Mouse (Mus musculus): ENCODE measurements around the gene Tmem240. TPM values are rescaled to one million over a fixed set of nuclear protein-coding genes. Genes with fewer than 3 reads are reported as not detected.

The Tmem240 gene
- polyA plus RNA-seq, 1 experiment from 2014 or later, result 0.84 TPM

DNA sequence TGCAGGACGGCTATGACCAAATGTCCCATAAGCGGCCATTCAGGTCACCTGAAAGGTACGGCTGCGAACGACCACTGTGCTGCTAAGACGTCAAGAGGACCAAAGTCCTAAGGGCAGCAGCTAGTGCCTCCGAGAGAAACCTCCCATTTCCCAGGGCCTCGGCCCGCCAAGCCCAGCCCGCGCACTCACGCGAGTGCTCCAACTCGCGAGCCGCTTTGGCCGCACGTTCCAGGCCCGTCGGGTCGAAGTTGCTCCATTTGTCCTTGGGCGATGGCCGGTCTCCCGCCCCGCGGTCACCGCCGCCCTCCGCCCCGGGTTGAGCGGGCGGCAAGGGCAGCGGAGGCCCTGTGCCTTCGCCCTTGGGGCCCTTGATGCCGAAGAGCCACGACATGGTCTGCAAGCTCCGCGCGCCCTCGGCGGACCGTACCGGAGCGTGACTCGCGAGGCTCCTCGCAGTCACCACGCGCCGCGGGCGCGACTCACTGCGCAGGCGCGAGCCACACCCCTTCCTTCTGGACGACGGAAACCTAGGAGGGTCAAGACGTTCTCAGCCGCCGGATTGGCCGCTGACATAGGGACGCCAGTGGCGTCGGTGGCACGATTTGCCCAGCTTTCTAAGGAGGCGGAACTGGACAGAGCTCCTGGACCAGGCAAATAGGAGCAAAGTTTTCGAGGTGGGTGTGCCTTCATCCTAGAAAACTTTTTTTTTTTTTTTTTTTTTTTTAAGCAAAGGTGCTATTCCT, 26.2 kb downstream of the Tmem240 start, which contains the start of gene Atad3a:
TSS of gene Atad3a (minus strand) at position 481 of the 743 bp plus-strand sequence.
- H3K27me3 ChIP-seq (replicated peaks), result no peaks in the 10 kb centered on the region
- H3K4me3 ChIP-seq (replicated peaks), result peak within 1 kb of the TSS; percentile 85
- no peaks in the 10 kb centered on the region for H3K9me3 ChIP-seq
- peaks cover 24% of the 10 kb centered on the region for H3K4me1 ChIP-seq (replicated peaks)
- peak within 1 kb of the TSS; percentile 89 for H3K4me2 ChIP-seq (replicated peaks)
- peaks cover 13% of the 10 kb centered on the region for H3K36me3 ChIP-seq
- ATAC-seq, result peak; percentile 98
- under 1% methylated on average over 68 of the region's 68 CpGs for WGBS
- H3K27ac ChIP-seq, result peak within 1 kb of the TSS; percentile 80
- peak within 1 kb of the TSS; percentile 87 for H3K9ac ChIP-seq

DNA sequence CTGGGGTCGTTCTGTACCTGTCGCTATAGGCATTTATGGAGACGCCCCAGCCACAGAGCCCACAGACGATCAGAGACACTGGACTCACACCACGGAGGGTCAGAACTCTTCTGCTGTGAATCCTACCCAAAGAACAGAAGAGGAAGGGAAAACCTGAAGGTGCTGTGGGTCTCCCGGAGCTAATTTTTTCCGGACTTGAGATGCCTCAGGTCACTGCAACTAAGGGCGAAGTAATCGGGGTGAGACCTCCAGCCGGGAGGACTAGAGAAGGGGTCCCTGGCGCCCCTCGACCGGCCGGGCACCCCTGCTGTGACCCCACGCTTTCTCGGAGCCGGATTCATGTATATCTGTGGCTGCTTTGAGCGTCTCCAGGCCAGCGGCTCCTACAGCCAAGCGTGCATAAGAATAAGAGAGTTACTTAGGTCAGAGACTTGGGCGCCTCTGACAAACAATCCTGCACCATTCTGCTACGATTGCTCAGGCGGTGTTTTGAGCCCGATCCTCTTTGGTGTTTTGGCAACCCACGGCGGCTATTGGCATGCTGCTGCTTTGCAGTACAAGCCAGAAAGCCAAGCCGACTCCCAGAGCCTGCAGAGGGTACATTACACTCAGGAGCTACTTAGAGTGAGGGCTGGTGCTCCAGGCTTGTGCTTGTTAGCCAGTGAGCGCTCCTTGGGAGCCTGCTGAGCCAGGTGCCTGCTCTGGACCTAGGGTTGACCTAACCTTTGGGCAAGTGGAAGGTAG, 26.9 kb downstream of the Tmem240 start:
- 3% methylated on average over 28 of the region's 28 CpGs for whole genome bisulfite sequencing
- peak; percentile 29 for ATAC-seq
- Histone ChIP-seq H3K4me1 (replicated peaks) (peaks cover 24% of the 10 kb centered on the region), H3K9me3 (no peaks in the 10 kb centered on the region), H3K9ac (peak overlapping the region; percentile 65), H3K4me3 (replicated peaks) (peak overlapping the region; percentile 85), H3K36me3 (peaks cover 6% of the 10 kb centered on the region), H3K4me2 (replicated peaks) (peak overlapping the region; percentile 89), H3K27me3 (replicated peaks) (no peaks in the 10 kb centered on the region), H3K27ac (peak overlapping the region; percentile 20; the same call in 1 of the 2 replicates)

GRCm38 (mm10) chr4:155762357-155762756, 27.8 kb downstream of the Tmem240 start:
- WGBS, result 93% methylated on average over 3 of the region's 3 CpGs
- Histone ChIP-seq H3K4me1 (replicated peaks) (peaks cover 24% of the 10 kb centered on the region), H3K27ac (no peak overlapping the region), H3K4me2 (replicated peaks) (no peak overlapping the region), H3K9me3 (no peaks in the 10 kb centered on the region), H3K27me3 (replicated peaks) (no peaks in the 10 kb centered on the region), H3K36me3 (peaks cover 2% of the 10 kb centered on the region; the same call in 1 of the 2 replicates), H3K9ac (no peak overlapping the region), H3K4me3 (replicated peaks) (no peak overlapping the region)
- ATAC-seq, result no peak

- ATAC-seq, result no peak
- H3K27ac ChIP-seq, result 0 out of 2 replicates have a peak overlapping the region, but pooled peaks have one; percentile 9
- peak overlapping the region; percentile 53 for H3K4me3 ChIP-seq (replicated peaks)
- H3K27me3 ChIP-seq (replicated peaks), result no peaks in the 10 kb centered on the region
- H3K9ac ChIP-seq, result peak overlapping the region; percentile 77
- 69% methylated on average over 5 of the region's 5 CpGs for WGBS
- H3K9me3 ChIP-seq, result no peaks in the 10 kb centered on the region
- H3K4me1 ChIP-seq (replicated peaks), result peaks cover 29% of the 10 kb centered on the region
- no peaks in the 10 kb centered on the region for H3K36me3 ChIP-seq
- H3K4me2 ChIP-seq (replicated peaks), result peak overlapping the region; percentile 88
Observed at GRCm38 (mm10) chr4:155769496-155769879, 34.9 kb downstream of the Tmem240 start.

DNA sequence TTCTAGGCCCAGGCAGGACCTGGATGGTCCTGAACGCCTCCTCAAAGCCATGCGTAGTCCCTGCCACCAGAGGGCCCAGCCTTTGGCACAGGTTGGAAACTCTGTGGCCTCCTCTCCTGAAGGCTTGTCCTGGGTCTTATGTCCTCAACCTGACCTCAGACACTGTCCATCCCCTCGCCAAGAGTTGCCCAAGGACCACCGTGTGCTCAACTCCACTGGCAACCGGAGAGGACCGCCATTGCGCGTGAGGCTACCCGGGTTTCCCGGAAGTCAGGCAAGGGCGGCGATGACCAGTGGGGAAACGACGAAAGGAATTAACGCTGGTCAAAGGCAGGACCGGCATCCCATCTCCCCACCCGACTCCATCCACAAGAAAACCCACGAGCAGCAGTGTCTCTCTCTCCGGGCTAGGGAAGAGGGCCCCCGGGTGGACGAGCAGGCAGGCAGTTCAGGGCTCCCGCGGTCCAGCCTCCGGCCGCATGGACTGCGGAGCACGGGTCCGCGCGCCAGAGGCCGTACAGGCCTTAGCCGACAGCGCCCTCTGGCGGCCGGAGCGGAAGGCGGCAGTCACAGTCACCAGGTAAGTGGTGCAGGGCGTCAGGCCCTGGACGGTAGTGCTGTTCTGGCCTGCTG, 35.4 kb downstream of the Tmem240 start:
- H3K4me1 ChIP-seq (replicated peaks), result peaks cover 31% of the 10 kb centered on the region
- peak overlapping the region; percentile 53 for H3K4me3 ChIP-seq (replicated peaks)
- whole genome bisulfite sequencing, result under 1% methylated on average over 39 of the region's 39 CpGs
- no peaks in the 10 kb centered on the region for H3K9me3 ChIP-seq
- H3K27ac ChIP-seq, result peak overlapping the region; percentile 60
- peak overlapping the region; percentile 77 for H3K9ac ChIP-seq
- no peaks in the 10 kb centered on the region for H3K36me3 ChIP-seq
- peak; percentile 92 for ATAC-seq
- H3K27me3 ChIP-seq (replicated peaks), result no peaks in the 10 kb centered on the region
- H3K4me2 ChIP-seq (replicated peaks), result peak overlapping the region; percentile 88

DNA sequence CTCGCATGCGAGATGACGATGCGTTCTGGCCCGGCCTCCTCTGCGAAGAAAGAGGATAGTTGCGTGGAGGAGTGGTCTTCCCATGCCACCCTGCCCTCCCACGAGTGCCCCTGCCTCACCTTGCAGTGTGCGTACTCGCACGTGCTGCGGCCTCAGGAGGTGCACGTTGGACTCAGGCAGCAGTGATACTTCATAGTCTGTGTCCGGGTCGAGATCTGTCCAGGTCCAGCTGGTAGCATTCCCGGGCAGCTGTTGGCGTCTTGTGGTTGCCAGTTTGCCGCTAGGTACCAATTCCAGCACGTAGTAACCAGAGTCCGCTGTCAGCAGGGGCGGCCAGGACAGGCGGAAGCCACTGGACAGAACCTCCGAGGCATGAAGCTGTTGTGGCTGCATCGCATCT, 36.0 kb downstream of the Tmem240 start:
- H3K27me3 ChIP-seq (replicated peaks), result no peaks in the 10 kb centered on the region
- peak; percentile 15; the same call in 1 of the 2 replicates for ATAC-seq
- H3K9me3 ChIP-seq, result no peaks in the 10 kb centered on the region
- peak overlapping the region; percentile 53 for H3K4me3 ChIP-seq (replicated peaks)
- WGBS, result 48% methylated on average over 24 of the region's 24 CpGs
- peak overlapping the region; percentile 77 for H3K9ac ChIP-seq
- no peaks in the 10 kb centered on the region for H3K36me3 ChIP-seq
- H3K4me1 ChIP-seq (replicated peaks), result peaks cover 38% of the 10 kb centered on the region
- H3K27ac ChIP-seq, result no peak overlapping the region
- peak overlapping the region; percentile 88 for H3K4me2 ChIP-seq (replicated peaks)

- Histone ChIP-seq H3K36me3 (no peaks in the 10 kb centered on the region), H3K4me1 (replicated peaks) (peaks cover 42% of the 10 kb centered on the region), H3K9me3 (no peaks in the 10 kb centered on the region), H3K4me3 (replicated peaks) (no peak overlapping the region), H3K9ac (no peak overlapping the region), H3K4me2 (replicated peaks) (peak overlapping the region; percentile 28), H3K27ac (no peak overlapping the region), H3K27me3 (replicated peaks) (no peaks in the 10 kb centered on the region)
- ATAC-seq, result no peak
- 84% methylated on average over 2 of the region's 2 CpGs for WGBS
Observed at GRCm38 (mm10) chr4:155771706-155772105, 37.1 kb downstream of the Tmem240 start.

- no peaks in the 10 kb centered on the region for H3K9me3 ChIP-seq
- H3K4me1 ChIP-seq (replicated peaks), result peaks cover 51% of the 10 kb centered on the region
- H3K27me3 ChIP-seq (replicated peaks), result no peaks in the 10 kb centered on the region
- no peak for ATAC-seq
- H3K9ac ChIP-seq, result no peak overlapping the region
- no peak overlapping the region for H3K27ac ChIP-seq
- H3K36me3 ChIP-seq, result no peaks in the 10 kb centered on the region
- 88% methylated on average over 13 of the region's 13 CpGs for WGBS
- no peak overlapping the region for H3K4me2 ChIP-seq (replicated peaks)
- H3K4me3 ChIP-seq (replicated peaks), result no peak overlapping the region
Observed at GRCm38 (mm10) chr4:155772786-155773185, 38.2 kb downstream of the Tmem240 start.

DNA sequence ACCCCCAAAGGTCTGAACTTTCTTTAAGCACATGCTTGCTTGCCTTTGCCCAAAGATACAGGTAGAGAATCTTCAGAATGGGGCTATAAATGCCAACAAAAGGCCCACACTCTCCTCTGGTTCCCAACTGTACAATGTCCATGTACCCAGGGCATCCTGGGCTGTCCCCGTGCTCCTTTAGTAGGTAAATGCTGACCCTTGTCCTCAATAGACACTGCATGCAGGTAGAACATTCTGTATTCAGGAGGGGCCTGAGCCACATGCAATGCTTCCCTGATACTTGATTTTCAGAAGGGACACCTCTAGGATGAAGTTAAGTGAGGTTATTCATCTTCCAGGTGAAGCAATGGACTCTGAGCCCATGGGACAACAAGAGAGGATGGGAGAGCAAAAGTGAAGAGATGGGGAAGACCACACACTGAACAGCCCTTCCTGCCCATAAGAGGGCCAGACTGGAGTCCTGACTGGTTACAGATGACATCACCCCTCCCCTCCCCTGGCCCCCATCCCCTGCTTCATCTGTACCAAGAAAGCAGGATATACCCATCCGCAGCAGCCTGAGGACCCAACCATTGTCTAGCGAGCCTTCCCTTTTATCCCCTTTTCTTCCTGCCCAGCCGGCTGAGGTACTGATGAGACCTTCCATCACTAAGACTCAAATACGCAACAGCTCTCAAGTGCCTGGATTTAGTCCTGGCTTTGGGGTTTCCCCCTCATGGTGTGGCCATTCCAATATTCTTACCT, 38.9 kb downstream of the Tmem240 start:
- H3K27ac ChIP-seq, result no peak overlapping the region
- WGBS, result 36% methylated on average over 5 of the region's 5 CpGs

GRCm38 (mm10) chr4:155774280-155774754, 39.7 kb downstream of the Tmem240 start, which contains the start of gene Vwa1:
Gene Vwa1, minus strand, starts transcription at chr4:155774698.
- under 1% methylated on average over 35 of the region's 35 CpGs for WGBS
- H3K27ac ChIP-seq, result peak within 1 kb of the TSS; percentile 37
- peak; percentile 79 for ATAC-seq
- peak within 1 kb of the TSS; percentile 50 for H3K9ac ChIP-seq
- H3K4me1 ChIP-seq (replicated peaks), result peaks cover 52% of the 10 kb centered on the region
- H3K27me3 ChIP-seq (replicated peaks), result no peaks in the 10 kb centered on the region
- H3K4me3 ChIP-seq (replicated peaks), result peak within 1 kb of the TSS; percentile 46
- no peaks in the 10 kb centered on the region for H3K36me3 ChIP-seq
- H3K9me3 ChIP-seq, result no peaks in the 10 kb centered on the region
- peak within 1 kb of the TSS; percentile 91 for H3K4me2 ChIP-seq (replicated peaks)

More for the DNA sequence above, 38.9 kb downstream of the Tmem240 start:
- Histone ChIP-seq H3K36me3 (no peaks in the 10 kb centered on the region), H3K4me2 (replicated peaks) (peak overlapping the region; percentile 91), H3K4me3 (replicated peaks) (peak overlapping the region; percentile 46), H3K27me3 (replicated peaks) (no peaks in the 10 kb centered on the region), H3K9me3 (no peaks in the 10 kb centered on the region), H3K9ac (peak overlapping the region; percentile 50; the same call in 1 of the 2 replicates), H3K4me1 (replicated peaks) (peaks cover 52% of the 10 kb centered on the region)
- ATAC-seq, result no peak

DNA sequence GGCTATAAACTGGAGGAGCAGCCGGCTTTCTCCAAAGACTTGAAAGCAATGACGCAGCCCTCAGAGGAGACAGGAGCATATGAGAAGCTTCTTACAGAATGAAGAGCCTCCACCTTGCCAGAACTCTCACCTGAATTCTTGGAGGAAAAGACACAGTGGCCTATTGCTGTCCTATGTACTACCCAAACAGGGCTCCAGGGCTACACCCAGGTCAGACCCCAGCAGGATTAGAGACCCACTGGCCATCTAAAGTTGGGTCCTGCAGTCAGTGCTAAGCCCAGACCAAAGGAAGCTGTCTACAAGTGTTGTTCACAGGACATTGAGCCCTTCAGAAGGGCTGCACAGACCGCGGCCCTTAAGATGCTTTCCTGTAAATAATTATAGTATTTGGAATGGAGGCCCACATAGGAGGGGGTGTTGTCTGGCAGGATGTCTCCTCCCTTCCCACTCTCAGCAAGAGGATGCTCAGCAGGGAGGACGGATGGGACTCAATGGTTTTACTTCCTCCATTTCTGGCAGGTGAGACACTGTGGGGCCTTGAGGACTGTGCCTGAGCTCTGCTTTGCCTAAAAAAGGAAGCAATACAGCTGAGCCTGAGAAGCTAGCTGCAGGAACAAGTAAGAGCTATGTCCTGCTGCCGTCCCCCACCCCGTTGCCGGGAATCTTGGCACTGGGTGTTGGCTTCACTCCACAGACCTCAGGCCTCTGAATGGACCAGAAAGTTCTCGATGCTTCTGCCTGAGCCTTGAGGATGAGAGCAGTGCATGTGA, 40.6 kb downstream of the Tmem240 start:
- H3K27ac ChIP-seq, result peak overlapping the region; percentile 37
- no peaks in the 10 kb centered on the region for H3K27me3 ChIP-seq (replicated peaks)
- no peaks in the 10 kb centered on the region for H3K36me3 ChIP-seq
- WGBS, result 37% methylated on average over 9 of the region's 9 CpGs
- H3K4me3 ChIP-seq (replicated peaks), result peak overlapping the region; percentile 46; the same call in 1 of the 2 replicates
- ATAC-seq, result 0 out of 2 replicates have a peak, but pooled peaks have one; percentile 5
- peak overlapping the region; percentile 91 for H3K4me2 ChIP-seq (replicated peaks)
- H3K9me3 ChIP-seq, result no peaks in the 10 kb centered on the region
- peaks cover 47% of the 10 kb centered on the region for H3K4me1 ChIP-seq (replicated peaks)
- H3K9ac ChIP-seq, result no peak overlapping the region; the same call in 1 of the 2 replicates

Data from intestine, embryonic 15.5 days (tissue).